Mouse (Mus musculus) left cerebral cortex, adult 2 months (tissue): ENCODE results near the gene Crispld2. TPM values are rescaled to one million over a fixed set of nuclear protein-coding genes. Genes with fewer than 3 reads are reported as not detected.

Experiments
- DNase-seq, 2 experiments: peaks; one replicate each; pipeline ENCODE4 v3.0.0; 2021 to 2022; ENCODE audit warnings: low spot score in 2 of 2, mixed read lengths in 1 of 2; ENCODE audit errors: extremely low spot score in 1 of 2
- H3K27ac ChIP-seq: fragments of 200-600 bp; 2 replicates; pipeline ENCODE4 v1.8.1; 2022
- H3K4me3 ChIP-seq: fragments of 200-600 bp; 2 replicates; pipeline ENCODE4 v1.8.1; 2022
- CTCF ChIP-seq: fragments of 200-600 bp; IDR thresholded peaks from 2 replicates; pipeline ENCODE4 v1.8.1; 2022; ENCODE audit warnings: antibody characterized with exemption, mild to moderate bottlenecking, moderate library complexity
- intact Hi-C: fragments of 180-260 bp; cut with DNase I; formaldehyde crosslinking; loops from one replicate; pipeline ENCODE4 v1.15.1; 2025
- total RNA-seq, 2 experiments: library from RNA; stranded (reverse); gene quantifications; 2 replicates each; pipeline ENCODE4 v1.2.3; 2021

Gene Crispld2
- total RNA-seq, 2 experiments from 2014 or later = 2.3 to 3.4 TPM

DNA sequence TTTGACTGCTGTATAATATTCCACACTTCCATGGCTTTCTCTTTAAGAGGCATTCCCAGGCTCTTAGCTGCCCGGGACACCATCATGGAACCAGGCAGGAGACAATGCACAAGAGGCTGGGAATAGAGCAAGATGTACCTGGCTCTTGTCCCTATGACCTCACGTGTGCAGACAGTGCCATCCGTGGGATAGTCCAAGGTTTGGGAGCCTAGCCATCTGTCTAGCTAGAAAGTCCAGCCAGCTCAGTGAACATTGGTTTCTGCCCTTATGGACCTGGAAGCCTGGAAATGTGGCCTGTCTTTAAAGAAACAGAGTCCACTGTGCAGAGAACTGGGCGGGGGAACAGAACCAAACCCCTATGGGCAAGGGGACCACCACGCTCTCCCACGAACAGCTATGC lies 25.5 kb downstream of the Crispld2 start:
- no peak for DNase-seq
- H3K4me3 ChIP-seq = no peak overlapping the region
- H3K27ac ChIP-seq = no peak overlapping the region
- intact Hi-C loops = no loop called here
- no peak for TF ChIP-seq CTCF

DNA sequence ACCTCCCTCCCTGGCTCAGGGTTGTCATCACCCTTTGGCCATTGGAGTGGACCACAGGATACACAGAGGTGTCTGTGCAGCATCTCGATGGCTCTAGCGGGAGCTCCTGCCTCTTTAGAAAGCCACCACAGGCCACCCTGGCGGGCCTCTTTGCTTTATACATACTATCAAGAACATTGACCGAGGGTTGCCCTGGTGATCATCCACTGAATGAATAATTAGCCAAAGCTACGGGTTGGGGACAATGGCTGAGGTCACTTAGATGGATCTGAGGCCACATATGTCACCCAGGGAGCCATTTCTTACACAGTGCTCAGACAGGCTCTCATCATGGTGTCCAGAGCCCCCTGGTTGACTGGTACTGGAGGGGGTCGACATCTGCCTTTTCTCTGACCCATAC lies 26.1 kb downstream of the Crispld2 start:
- Histone ChIP-seq H3K27ac (no peak overlapping the region), H3K4me3 (no peak overlapping the region)
- intact Hi-C loops = no loop called here
- DNase-seq = no peak
- TF ChIP-seq CTCF = no peak

DNA sequence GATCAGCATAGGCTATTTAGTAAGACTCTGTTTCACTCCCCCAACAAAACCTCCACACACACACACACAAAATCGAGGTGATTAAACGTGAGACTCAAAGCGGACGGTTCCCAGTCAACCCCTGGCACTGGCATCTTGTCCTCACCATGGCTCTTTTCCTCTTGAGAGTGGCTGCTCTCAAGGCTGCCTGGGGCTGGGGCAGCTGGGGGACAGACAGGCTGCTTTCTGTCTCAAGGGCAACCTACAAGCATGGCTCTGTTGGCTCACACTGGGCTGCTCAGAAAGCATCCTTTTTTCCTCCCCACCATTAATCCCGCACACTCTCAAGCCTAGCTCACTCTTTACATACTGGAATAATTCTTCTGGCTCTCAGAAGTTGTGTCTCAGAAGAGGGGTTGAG lies 27.1 kb downstream of the Crispld2 start:
- TF ChIP-seq CTCF = no peak
- Histone ChIP-seq H3K4me3 (no peak overlapping the region), H3K27ac (no peak overlapping the region)
- DNase-seq = no peak
- intact Hi-C loops = no loop called here

DNA sequence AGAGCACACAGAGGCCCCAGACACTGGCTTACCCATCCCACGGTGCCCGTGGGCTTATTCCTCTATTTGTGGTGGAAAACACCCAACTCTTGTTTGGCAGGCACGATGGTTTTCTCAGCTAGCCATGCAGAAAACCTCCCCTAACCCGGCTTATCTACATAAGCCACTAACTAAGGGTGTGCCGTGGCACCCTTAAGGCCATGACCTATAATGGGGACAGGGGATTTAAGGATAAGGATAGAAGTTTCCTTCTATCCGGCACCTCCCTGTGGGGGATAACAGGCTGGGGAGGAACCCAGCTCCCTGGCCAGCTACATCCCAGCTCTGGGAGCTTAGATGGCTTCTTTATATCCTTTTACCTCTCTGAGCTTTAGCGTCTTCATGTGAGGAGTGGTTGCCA lies 28.1 kb downstream of the Crispld2 start:
- H3K4me3 ChIP-seq = no peak overlapping the region
- no peak overlapping the region for H3K27ac ChIP-seq
- DNase-seq = no peak
- intact Hi-C loops = no loop called here
- no peak for TF ChIP-seq CTCF

DNA sequence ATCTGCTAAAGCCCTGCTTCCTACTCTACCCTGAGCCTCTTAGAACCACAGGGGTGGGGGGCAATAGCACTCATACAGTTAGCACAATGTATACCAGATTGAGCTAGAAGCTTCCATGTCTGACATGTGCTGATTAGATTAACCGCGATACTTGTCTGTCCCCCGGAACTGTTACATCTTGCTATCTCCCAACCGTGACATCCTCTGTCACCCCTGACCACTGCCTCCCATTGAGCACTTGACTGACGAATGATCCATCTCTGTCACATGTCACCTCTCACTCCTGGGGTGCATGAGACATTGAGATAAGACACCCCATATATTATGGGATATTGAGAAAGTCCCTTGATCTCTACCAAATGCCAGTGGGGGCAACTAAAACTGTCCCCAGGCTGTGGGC lies 34.0 kb downstream of the Crispld2 start:
- intact Hi-C loops = no loop called here
- Histone ChIP-seq H3K4me3 (no peak overlapping the region), H3K27ac (no peak overlapping the region)
- TF ChIP-seq CTCF = no peak
- DNase-seq = no peak

DNA sequence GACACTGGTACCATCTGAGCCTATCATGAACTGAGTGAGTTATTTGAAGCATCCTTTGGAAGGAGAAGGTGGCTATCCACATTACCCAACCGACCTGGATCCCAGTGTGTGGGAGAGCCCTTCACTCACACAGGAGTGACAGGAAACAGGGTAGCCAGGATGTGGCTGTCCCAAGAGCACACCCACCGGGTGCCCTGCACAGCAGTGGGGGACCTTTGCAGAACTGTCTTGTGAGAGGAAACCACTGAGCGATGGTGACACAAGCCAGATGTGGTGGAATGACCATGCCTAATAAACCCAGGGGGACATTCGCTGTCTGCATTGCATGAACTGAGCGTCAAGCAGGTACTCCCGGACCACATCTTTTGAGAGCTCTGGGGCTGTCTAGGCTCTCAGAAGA lies 34.8 kb downstream of the Crispld2 start:
- DNase-seq = no peak
- intact Hi-C loops = no loop called here
- no peak overlapping the region for H3K4me3 ChIP-seq
- no peak overlapping the region for H3K27ac ChIP-seq
- TF ChIP-seq CTCF = no peak

DNA sequence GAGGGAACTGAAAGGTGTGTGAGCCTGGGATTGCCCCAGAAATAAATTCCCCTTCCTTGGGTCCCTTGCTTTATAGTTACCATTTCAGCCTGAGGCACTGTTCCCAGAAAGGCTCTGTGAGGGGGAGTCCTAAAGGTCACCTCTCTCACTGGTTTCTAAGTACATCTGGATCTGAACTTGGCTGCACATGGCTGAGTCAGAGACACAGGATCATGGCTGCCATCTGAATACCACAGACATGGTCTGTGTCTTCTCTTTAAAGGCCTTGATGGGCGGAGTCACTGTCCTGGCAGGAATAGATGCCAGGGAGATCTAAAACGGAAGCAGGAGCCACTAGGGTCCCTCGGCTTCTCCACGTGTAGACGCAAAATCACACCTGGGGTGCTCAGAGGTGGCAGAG lies 38.2 kb downstream of the Crispld2 start:
- Histone ChIP-seq H3K4me3 (no peak overlapping the region), H3K27ac (no peak overlapping the region)
- intact Hi-C loops = no loop called here
- TF ChIP-seq CTCF = no peak
- DNase-seq = no peak

DNA sequence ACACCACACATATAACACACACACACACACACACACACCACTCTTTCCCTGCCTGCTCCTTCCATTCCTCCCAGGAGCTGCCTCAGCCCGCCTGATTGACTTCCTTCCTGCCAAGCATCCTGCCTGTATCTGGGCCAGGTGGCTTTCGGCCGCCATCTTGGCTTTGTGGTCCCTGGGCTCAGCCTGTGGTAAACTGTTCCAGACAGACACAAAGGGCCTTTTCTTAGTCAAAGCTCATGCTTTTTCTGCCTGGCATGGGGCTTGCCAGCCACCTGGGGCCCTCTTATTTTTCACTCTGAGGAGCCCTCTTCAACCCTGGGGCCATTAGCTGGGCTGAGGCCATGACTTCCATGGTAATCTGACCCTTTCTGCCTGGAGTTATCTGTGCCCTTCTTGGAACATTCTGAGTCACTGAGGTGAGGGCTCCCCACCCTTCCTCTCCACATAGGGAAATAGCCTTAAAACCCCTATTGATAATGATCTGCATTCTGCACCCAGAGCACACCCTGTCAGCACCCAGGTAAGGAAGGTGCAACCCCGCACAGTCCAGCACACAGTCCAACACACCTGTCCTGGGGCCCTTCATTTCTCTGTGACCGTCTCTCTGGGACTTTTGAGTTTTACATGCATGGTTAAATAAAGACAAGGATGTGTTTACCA lies 40.4 kb downstream of the Crispld2 start:
- no peak for TF ChIP-seq CTCF
- intact Hi-C loops = no loop called here
- no peak for DNase-seq
- H3K4me3 ChIP-seq = no peak overlapping the region
- H3K27ac ChIP-seq = no peak overlapping the region

DNA sequence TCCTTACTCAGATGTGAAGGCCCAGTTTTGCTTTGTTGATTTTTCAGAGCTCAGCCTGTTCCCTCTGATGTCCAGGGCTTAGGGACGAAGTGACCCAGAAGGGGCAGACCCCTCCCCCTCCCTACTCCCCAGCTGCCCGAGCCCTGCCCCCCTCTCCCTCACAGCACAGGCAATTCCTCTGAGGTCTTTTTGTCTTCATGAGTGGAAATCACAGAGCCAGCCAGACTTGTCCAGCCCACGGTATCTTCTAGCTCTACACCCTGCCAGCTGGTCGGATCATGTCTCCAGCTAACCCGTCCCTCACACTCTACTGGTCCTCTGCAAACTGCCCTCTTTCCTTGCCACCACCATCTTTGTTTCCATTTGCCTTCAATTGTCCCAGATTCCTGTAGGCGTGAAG lies 42.2 kb downstream of the Crispld2 start:
- no peak overlapping the region for H3K27ac ChIP-seq
- no peak for TF ChIP-seq CTCF
- intact Hi-C loops = no loop called here
- DNase-seq = no peak
- H3K4me3 ChIP-seq = no peak overlapping the region

DNA sequence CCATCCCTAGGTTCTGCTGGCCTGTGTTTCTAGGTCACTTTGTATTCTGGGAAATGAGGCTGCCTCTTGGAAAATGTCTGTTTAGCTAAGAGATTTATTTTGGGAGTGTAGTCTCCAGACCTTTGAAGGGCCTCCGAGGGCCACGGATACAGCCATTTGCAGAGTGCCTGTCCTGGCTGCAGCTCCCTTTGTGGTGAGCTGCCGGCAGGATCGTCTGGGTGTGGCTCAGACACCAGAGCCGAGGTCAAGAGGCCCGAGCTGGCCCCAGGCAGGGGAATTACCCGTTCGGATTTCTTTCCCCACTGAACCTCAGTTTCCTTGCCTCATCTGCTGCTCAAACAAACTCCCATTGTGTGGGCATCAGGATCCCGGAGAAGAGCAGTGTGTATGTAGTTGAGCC lies 43.9 kb downstream of the Crispld2 start:
- Histone ChIP-seq H3K27ac (no peak overlapping the region), H3K4me3 (no peak overlapping the region)
- no peak for TF ChIP-seq CTCF
- intact Hi-C loops = no loop called here
- DNase-seq = no peak

DNA sequence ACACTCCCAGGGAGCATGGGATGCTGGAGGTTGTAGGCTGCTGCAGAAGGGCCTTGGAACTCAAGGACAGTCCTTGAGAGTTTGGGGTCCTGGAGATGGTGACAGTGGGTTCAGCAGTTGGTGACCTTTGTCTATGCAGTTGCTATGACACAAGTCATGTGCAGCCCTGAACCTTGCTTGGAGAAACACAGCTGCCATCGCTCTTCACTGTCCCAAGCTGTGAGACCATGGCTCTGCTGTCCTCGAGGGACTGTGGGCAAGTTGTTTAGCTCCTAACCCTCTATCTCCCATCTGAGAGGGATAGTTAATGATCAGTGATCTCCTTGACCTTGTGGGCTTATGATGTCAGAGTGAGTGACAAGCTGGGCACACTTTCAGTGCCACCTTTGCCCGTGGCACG lies 44.3 kb downstream of the Crispld2 start:
- no peak overlapping the region for H3K27ac ChIP-seq
- H3K4me3 ChIP-seq = no peak overlapping the region
- no peak for DNase-seq
- TF ChIP-seq CTCF = no peak
- intact Hi-C loops = no loop called here

DNA sequence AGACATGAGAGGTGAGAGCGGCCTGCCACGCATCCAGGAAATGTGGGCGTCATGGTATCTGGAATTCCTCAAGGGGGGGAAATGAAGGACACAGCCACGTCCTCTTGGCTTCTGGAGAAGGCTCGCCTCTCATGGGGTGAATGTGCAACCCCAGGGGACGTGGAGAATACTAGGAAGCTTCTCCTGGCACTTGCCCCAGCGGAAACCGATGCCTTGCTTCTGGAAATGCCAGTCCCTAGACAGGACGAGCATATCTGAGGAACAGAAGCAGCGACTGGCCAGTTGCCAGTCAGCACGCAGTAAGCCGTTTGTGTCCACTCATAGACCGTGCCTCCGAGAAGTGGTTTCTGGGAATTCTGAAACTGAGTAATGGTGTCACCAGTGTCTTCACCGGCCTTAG lies 45.0 kb downstream of the Crispld2 start:
- Histone ChIP-seq H3K27ac (no peak overlapping the region), H3K4me3 (no peak overlapping the region)
- TF ChIP-seq CTCF = no peak
- no peak for DNase-seq
- intact Hi-C loops = no loop called here

DNA sequence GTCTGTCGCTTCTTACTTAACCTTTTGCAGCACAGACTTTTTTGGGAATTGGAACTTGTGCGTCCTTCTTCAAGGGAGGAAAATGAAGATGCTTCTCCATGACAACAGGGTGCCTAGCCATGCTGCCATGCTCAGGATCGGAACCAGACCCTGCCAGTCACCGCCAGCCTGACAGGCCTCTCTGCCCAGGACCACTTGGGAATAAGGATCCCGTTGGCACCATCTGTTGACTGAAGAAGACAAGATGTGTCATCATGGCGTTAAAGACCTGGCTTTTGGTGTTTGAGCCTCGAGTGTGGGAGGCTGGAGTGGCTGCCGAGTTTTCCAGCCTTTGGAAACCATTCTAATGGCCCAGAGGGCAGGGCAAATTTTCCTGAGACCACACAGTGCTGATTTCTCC lies 45.4 kb downstream of the Crispld2 start:
- intact Hi-C loops = no loop called here
- H3K27ac ChIP-seq = no peak overlapping the region
- no peak for DNase-seq
- TF ChIP-seq CTCF = no peak
- H3K4me3 ChIP-seq = no peak overlapping the region

DNA sequence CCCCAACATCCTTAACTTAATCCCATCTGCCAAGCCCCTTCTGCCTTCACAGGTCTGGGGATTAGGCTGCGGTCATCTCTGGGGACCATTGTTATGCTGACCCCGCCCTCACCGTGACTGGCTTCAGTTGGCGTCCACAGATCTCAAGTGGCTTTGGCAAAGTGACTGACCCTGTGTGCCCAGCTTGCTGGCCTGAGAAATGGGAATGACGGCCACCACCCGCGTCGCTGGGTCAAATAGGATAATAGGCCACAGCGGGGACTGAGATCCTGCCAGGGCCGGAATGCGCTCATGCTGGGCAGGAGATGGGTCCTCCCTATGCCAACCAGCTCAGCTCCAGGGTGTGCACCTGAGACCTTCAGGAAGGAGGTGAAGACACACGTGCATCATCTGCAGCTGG lies 46.5 kb downstream of the Crispld2 start:
- DNase-seq = no peak
- intact Hi-C loops = no loop called here
- Histone ChIP-seq H3K4me3 (no peak overlapping the region), H3K27ac (no peak overlapping the region)
- TF ChIP-seq CTCF = no peak
